Mouse (Mus musculus) testis, adult 2 months (tissue): ENCODE results near the gene Zfp13.

Experiments
- CTCF ChIP-seq: fragments of 200-500 bp; IDR thresholded peaks from 2 replicates; pipeline ENCODE4 v1.5.1; 2012; ENCODE audit warnings: low read depth, mild to moderate bottlenecking, inconsistent platforms, low read length, moderate library complexity; ENCODE audit not compliant: control insufficient read depth, insufficient read depth, insufficient replicate concordance
- POLR2A ChIP-seq: fragments of 200-500 bp; IDR thresholded peaks from 2 replicates; pipeline ENCODE4 v1.6.1; 2012; ENCODE audit warnings: low read depth, mild to moderate bottlenecking, inconsistent platforms, low read length, moderate library complexity; ENCODE audit not compliant: control insufficient read depth

DNA sequence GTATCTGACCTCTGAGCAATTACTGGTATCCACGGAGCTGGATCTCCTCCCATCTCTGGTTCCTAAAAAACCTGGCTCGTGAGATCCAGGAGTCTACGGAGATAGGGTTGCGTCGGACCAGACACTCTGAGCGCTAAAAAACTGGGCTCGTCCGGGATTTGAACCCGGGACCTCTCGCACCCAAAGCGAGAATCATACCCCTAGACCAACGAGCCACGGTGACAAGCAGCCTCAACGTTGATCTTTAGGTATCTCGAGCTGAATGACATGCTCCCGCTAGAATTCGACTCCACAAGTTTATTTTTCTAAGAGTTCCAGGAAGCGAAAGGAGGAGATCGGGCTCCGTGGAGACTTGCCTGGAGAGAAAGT, 53.0 kb downstream of the Zfp13 start:
- TF ChIP-seq POLR2A (no peak), CTCF (no peak)
